Mouse (Mus musculus) granulocyte monocyte progenitor cell, adult 5-6 weeks (primary cell): ENCODE data around the gene Def6. TPM values are rescaled to one million over a fixed set of nuclear protein-coding genes. Genes with fewer than 3 reads are reported as not detected.

Source experiments
- ATAC-seq: replicated peaks from 2 replicates; pipeline ENCODE4 v1.8.0; 2016; ENCODE audit warnings: mild to moderate bottlenecking, moderate TSS enrichment, inconsistent platforms; ENCODE audit not compliant: poor library complexity, severe bottlenecking
- total RNA-seq, 2 experiments: library from RNA; stranded (forward) in 1 of 2; stranded (reverse) in 1 of 2; fragments of 200-712, 200-1000 nt in 1 of 2; fragments of >200 nt in 1 of 2; fragmentation: Nextera tagmentation in 1 of 2; gene quantifications; 2 replicates each; pipeline ENCODE4 v1.2.3; 2014 to 2017

Gene Def6
- total RNA-seq, 2 experiments from 2014 or later, result 57.9 to 142 TPM

- no peak for ATAC-seq
These were observed 29.0 kb downstream of the Def6 start for GRCm38 (mm10) chr17:28236636-28237015.

DNA sequence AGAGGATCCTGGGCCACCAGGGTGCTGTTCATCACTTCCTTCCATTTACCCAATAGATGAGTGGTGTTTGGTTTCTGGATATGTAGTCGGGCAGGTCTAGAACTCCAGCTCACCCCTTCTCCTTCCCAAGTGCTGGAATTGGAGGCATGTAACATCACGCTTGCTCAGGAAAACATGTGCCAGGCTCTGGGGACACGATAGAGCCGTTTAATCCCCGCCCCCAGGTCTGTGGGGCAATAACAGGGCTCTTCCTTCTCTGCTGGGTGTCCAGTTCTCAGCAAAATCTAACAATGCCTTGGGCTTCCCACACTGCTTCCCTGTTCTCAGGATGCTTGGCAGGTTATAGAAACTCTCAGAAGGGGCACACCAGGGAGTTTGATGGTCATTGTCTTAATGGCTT is 29.8 kb downstream of the Def6 start:
- 0 out of 2 replicates have a peak, but pooled peaks have one; percentile 13 for ATAC-seq

GRCm38 (mm10) chr17:28237874-28238273 is 30.3 kb downstream of the Def6 start:
- no peak for ATAC-seq

DNA sequence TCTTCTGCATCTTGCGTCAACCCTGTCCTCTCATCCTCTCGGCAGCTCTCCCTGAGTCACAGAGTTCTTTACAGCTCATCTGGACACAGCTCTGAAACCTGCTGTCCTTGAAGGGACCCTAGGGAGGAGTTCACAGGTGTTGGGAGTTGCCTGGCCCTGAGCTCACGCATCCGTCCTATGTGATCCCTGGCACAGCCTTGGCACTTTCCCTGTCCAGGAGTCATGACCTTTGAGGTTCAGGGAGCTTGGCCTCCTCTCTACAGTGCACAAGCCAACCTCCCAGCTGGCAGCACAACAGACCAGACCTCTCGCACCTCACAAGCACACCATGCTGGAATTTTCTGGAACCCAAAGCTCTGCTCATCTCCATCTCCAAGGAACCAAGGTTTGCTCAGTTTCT is 33.3 kb downstream of the Def6 start:
- no peak for ATAC-seq

GRCm38 (mm10) chr17:28242296-28242695 is 34.7 kb downstream of the Def6 start:
- no peak for ATAC-seq

DNA sequence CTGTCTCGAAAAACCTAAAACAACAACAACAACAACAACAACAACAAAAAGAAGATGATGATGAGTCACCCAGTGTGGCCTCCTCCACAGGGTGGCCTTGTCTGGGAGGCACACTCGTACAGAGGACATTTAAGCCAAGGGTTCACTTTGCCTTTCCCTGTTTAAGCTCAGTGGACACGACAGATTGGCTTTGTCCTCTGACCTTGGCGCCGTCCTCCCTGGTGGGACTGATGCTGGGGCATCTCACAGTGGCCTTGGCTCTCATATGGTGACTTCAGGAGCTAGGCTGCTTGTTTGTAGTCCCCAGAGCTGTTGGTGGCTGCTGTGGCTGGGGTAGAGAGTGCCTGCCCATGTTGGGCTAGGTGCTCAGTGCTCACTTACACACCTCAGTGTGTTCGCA is 36.6 kb downstream of the Def6 start:
- ATAC-seq, result no peak

DNA sequence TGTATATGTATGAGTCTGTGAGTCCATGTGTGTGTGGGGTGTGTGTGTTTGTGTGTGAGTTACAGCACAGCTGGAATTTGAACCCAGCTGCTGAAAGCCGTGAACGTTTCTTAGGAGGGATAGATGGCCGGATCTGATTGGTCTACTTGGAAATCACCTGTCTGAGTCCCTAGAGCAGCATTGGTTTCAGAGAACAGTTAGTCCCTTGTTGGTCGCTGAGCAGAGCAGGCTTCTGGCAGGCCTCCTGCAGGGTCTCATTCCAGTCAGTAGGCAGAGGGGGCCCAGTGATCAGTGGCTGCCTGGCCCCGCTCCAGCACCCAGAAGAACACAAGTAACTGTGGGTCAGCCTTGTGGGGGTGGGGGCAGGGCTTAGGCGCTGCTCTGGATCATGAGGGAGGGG is 37.1 kb downstream of the Def6 start:
- no peak for ATAC-seq

DNA sequence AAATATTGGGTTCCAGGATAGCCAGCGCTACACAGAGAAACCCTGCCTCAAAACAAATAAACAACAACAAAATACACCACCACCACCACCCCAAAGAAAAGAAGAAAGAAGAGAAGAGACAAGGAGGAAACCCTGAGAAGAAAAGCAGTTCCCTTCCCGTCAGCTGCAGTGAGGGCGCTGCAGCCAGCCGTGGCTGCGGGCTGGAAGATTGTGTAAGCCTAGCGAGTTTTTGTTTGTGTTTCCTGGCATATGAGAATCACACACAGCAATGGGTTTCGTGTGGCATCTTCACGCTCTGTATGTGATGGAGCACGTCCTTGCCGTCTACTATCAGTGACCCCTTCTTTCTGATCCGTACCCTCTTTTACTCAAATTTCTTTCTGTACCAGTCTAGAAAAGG is 39.1 kb downstream of the Def6 start:
- ATAC-seq, result peak; percentile 50

GRCm38 (mm10) chr17:28247613-28248012 is 40.0 kb downstream of the Def6 start:
- ATAC-seq, result peak; percentile 90

- ATAC-seq, result no peak
These were observed 41.5 kb downstream of the Def6 start for GRCm38 (mm10) chr17:28249062-28249461.

DNA sequence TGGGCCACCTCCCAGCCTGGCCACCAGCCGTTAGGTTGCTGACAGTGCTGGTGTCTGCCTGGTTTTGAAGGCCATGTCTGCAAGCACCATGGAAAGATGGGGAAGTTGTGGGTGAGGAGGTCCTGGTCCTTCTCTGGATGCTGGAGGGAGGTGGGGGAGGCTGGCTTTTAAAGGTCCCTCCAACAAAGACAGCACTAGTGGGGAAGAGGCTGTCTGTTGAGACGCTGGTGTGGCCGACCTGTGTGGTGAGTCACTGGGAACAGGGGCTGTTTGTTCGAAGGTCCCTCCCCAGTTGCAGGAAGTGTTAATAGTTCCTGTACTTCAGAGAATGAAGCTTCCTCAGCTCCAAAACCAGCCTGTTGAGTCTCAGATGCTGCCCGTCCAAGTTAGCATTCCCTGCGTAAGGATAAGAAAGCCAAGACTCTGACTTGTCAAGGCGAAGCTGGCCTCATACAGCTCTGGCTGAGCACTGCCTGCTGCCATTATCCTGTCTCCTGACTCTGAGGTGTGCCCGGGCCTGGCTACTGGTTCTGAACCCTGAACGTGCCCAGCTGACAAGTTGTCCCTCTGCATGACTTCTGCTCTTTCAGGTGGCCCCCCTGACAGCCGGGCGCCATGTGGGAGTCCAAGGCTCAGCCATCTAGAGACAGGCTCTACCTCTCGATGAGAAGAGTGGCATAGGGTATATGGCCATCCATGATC is 44.2 kb downstream of the Def6 start:
- peak; percentile 49 for ATAC-seq

DNA sequence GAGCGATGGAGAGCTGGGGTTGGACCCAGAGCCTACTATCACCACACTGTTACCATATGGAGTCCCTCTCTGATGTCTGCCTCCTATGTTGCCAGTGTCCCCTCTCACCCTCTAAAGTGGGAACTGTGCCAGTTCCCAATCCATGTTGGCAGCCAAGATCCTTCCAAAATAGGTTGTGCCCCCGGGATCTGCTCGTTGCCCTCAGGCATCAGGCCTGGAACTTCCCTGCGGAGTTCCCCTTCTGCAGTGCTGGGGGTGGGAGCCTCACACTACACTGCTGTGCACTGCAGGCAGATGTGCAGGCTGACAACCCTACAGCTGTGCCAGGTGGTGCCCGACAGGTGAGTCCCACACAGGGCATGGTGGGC is 44.7 kb downstream of the Def6 start:
- ATAC-seq, result no peak

- ATAC-seq, result no peak
These were observed 45.6 kb downstream of the Def6 start for GRCm38 (mm10) chr17:28253216-28253615.

GRCm38 (mm10) chr17:28254804-28255203 is 47.2 kb downstream of the Def6 start:
- no peak for ATAC-seq

DNA sequence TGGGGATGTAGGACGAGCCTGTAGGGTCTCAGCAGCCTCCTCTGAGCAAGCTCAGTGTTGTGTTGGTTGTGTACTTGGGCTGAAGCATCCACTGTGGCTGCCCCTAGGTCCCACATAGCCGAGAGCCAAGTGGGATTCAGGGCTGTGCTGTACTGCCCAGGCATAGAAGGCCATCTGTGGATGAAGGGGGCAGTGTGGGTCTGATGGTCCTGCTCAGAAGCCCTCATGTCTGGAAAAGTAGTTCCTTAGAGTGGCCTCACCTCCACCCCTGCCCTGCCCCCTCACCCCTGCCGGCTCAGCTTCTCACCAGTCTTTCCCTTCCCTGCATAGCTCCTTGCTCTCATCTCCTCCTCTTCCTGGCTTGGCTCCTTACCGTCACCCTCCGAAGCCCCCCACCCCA is 48.1 kb downstream of the Def6 start:
- no peak for ATAC-seq

- ATAC-seq, result peak; percentile 82
These were observed 49.2 kb downstream of the Def6 start for GRCm38 (mm10) chr17:28256651-28257328.

DNA sequence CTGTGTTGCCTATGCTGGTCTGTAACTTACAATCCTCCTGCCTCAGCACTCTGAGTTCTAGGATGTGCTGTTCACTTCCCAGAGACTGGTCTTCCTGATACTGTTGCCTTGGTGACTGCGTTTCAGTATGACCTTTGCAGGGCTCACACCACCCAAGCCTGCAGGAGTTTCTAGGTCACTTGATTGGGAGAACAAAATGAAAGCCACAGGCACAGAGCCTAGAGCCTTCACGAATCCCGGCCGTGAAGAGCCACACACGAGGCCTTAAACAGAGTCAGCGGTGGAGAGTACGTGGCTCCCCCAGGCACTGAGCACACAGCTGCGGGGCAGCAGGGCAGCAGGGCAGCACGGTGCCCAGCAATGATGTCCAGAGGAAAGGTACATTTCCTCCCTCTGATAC is 50.7 kb downstream of the Def6 start:
- ATAC-seq, result no peak

DNA sequence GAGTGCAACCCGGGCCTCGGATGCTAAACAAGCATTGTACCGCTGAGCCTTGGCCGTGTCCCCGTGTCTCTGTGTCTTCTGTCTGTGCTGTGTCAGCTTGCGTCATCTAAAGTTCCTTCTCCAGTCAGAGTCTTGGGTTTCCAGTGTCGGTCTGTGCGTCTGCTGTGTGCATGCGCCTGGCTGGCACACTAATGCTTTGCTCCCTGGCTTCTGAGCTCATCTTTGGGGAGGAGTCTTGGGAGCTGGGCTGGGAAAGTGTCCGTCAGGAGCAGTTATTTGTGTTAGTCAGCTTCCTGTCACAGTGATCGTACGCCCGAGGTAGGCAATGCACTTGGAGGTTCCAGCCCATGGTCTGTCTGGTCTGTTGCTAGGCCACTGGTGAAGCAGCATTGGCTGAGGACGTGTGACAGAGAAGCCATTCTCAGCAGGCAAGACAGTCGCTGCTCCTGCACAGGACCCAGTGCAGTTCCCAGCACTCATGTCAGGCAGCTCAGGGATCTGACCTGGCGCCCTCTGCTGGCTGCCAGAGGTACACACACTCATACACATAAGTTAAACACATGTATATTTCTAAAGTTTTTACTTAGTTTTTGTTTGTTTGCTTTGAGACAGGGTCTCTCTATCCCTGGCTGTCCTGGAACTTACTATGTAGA is 52.4 kb downstream of the Def6 start:
- ATAC-seq, result peak; percentile 34

DNA sequence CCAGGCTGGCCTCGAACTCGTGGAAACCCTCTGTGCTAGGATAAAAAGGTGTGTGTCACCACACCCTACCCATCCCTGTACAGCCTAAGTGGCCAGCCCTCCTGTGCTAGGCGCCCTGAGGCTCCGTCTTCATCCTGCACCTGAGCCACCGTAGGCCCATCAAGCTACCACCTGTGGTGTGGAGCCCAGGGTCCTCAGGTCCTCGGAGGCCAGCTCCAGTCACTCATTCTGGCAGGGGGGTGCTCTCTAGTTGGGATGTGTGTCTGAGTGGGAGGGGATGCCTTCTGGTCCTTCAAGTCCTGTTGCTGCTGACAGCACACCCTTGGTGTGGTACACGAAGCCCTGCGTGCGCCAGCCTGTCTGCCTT is 52.9 kb downstream of the Def6 start:
- no peak for ATAC-seq

GRCm38 (mm10) chr17:28261795-28262194 is 54.2 kb downstream of the Def6 start:
- no peak for ATAC-seq

- no peak for ATAC-seq
These were observed 55.8 kb downstream of the Def6 start for GRCm38 (mm10) chr17:28263181-28263894.
